Mouse (Mus musculus) cerebellum, adult 11-12 months (tissue): ENCODE data around the gene Fam228b.
"Not testable (repeated sequence)": the region's sequence is repeated elsewhere in the genome, so short reads cannot be mapped to it uniquely, and the experiment has no call there.

ENCODE experiments used
- DNase-seq: peaks from one replicate; pipeline ENCODE4 v3.0.0; 2022

Fam228b gene

DNA sequence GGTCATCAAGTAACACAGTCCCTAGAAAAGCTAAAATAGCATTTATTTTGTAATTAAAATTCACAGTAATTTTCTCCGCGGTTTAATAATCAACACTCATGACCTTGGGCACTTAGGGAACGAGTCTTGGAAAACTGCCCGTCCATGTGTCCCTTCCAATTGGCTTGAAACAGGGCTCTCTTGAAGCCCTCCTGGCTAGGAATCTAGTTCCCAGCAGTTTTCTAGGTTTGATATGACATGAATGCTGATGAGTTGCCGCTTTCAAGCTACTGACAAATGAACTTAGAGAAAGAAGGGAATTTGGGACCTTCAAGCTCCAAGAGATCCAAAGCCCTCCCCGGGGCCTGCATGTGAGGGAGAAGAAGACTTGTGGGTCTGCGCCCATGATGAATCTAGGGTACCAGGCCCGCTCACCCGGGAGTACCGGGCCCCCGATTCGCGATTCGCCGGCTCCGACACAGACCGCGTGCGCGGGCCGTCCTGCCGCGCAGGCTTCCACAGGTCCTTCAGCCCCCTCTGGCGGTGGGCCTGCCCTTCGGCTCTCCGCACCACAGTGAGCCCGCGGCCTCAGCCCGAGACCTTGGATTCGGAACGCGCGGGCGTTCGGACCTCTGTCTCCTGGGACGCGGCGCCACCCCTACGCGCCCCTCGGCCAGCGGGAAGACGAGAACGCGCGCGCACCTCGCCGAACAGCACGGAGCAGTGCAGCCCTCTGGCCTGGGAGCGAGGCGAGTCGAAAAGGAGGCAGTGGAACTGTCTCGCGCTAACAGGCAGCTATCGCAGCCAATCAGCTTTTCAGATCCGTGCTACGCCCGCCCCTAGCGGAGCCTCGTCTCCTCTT is at the start of gene Fam228b, which contains the start of gene Pfn4:
Gene Fam228b (minus strand): TSS at position 776 of the 841 bp plus-strand sequence.
Gene Pfn4 (plus strand): TSS at position 531 of the 841 bp plus-strand sequence.
- DNase-seq, result peak; percentile 95

DNA sequence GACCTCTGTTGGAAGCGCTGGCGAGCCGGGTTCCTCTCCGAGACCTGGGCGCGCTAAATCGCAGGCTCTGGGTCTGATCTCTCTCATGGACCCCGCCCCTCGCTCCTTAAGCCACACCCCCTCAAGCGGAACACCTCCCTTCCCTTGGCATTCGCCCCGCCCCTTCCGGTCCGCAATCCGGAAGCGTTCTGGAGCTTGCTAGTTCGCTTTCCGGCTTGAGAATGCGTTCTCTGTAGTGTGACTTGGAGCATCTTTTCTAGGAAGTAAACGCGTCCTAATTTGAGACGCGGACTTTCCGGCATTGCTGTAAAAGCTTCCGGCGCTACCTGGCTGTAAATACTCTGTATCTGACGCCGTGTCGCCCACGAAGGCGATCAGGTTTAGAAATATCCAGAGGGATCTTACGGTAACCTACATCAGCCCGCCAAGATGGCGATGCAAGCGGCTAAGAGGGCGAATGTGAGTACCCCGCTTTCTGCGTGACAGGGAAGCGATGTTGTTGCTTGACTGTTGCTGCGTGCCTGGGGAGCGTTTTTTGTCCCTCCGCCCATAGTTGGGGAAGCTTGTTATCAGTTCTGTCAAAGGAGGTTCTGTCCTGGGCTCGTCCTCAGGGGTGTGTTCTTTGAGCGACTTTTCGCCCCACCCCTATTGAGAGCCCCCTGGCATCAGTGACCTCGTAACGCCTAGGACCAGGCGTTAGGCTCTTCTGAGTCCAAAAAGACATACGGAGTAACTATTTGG is 48.5 kb upstream of the Fam228b start, which contains the start of gene Sf3b6:
Gene Sf3b6 (plus strand): TSS at position 184 of the 741 bp plus-strand sequence.
- peak; percentile 97 for DNase-seq

DNA sequence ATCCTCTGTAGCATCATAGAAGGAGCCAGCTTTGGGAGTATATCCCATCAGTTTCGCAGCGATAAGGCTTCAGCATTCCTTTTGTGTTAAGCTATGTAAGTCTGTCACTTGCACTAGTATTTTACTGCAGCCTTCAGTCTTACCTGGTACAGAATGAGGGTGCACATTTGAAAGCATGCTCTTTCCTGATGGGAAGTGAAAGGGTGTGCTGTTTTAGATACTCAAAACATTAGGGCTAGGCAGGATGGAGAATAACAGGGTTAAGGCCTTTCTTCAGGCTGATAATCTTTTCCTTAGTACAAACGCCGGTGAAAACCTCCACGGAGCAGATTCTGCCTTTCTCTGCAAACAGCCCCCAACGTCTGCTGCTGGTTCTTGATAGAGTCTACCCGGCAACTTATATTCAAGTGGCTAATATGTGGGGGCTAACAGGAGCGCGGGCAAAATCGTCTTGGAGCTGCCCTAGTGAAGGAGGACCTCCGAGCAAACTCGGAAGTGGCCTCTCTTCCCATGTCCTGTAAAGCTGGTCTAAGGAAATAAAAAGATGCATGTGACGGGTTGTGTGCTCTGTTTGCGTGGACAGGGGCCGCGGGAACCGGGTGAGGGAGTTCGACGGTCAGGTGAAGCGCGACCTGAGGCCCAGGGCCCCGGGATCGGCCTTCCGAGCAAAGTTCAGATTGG is 47.8 kb upstream of the Fam228b start:
- DNase-seq, result no peak

DNA sequence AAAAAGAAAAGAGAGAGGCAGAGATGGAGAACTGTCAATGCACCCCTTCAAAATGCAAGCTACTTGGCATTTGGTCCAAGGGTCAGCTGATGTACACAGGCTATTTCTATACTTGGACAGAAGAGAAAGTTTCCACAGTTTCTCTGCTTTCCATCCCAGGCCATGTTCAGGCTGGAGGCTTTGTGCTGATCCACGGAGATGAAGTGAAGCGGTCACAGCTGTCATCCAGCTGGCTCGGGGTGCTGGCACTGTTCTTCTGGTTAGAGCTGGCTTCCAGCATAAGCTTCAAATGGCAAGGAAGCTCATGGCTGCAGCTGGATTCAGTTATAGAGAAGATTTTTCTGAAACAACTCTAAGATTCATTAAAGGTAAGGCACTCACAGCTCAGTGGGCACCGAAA is 44.6 kb upstream of the Fam228b start:
- DNase-seq, result no peak

DNA sequence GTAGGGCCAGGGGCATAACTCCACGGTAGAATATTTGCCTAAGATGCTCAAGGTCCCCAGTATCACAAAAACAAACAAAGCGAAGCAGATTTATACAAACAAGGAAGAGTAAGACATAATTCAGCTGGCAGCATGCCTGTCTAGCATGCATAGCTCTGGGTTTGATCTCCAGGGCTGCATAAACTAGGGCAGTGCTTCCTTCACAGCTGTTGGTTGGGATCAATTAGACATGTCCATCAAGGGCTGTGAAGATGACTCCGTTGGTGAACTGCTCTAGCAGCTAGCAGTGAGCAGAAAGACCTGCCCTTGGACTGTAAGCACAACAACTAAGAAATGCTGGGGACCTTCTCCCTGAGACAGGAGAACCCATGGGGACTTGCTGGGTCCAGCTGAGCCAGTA is 42.6 kb upstream of the Fam228b start:
- DNase-seq, result no peak

DNA sequence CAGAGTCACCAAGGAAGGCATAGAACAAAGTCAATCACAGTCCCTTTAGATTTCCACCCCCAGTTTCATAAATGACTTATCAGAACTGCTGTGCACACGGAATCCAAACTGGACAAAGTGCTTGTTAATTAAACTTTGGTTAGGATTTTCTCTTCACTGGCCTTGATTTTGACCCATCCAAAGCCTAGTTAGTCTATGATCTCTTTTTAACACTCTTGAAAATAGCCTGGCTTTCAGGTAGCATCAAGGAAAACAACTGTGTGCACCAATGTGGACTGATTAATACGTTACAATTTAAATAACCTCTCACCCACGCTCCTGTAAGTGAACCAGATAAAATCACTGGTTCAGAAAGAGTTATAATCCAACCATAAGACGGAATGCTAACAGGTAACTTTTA is 42.0 kb upstream of the Fam228b start:
- DNase-seq, result no peak

DNA sequence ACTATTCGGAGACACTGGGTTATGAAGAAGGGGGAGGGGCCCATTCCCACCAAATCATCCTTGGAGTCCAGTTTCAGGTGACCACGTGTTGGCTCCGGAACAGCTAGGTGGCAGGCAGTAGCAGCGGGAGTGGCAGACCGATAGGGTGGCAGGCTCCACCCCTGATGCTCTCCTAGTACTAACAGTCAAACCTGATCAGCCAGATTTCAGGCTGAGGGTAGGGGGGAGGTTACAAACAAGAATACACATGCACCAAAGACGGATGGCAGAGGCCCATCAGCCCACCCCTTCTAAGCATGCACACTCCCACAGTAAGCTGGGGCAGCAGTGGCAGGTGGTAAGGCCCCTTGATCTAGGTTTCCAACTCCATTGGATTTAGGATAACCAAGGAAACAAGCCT is 28.4 kb upstream of the Fam228b start:
- DNase-seq, result not testable (repeated sequence)

DNA sequence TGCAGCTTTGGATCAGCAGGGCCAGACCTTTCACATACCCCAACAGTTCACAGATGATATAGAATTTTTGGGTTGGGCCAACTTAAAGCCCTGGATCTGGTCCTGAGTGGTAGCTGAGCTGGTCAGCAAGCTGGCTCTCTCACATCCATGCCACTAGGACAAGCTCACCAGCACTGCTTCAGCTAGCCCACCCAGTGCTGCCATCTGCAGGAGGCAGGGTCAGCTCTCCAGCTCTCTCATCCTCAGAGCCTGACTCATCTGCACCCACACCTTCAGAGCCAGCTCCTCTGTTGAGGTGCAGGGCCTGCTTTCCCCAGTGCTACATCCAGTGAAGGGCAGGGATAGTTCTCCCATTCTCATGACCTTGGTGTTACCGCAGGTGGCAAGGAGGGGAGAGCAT is 24.7 kb upstream of the Fam228b start:
- DNase-seq, result no peak

DNA sequence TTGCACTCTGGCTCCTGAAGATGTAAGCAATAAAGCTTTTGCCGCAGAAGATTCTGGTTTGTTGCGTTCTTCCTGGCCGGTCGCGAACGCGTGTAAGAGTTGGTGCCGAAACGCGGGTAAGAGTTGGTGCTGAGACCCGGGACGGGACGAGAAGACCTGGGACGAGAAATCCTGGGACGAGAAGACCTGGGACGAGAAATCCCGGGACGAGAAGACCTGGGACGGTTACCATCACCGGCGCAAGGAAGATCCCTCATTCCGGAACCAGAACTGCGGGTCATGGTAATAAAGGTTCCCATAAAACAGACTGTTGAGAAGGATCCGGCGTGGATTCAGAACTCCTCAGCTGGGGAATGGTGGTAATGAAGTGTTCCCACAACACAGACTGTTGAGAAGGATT is 19.1 kb upstream of the Fam228b start:
- DNase-seq, result not testable (repeated sequence)

DNA sequence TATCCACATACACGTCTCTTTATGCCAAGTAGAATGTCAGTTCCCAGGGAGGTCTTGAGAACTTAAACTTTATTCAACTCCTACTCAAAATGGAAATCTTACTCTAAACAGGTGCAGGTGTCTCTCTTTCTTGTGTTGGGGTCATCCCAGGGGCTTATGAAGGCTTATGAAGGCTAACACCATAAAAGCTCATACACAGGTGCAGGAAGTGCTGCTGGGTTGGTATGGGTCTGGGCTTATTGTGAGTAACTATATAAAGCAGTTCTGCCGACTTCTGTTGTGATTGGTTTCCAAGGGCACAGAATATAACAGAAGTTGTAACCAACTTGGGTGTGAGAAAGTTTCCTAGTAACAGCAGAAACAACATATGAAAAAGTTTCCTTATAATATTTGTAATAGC is 15.4 kb upstream of the Fam228b start:
- no peak for DNase-seq

DNA sequence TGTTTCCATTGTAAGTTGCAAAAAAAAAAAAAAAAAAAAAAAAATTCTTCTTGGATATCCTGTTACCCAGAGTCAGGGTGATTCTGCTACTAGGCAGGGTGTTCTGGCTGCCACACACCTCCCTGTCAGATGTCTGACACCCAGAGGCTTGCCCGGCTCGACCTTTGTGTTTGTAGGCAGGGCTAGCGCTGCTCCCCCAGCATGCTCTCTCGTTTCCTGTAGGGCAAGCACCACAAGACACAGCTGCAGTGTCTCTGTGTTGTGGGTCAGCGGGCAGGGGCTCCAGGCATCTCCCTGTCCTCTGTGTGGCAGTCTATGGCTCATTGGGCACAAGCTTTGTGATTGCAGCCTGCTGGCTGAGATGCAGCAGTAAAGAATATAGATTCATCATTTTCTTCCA is 14.5 kb upstream of the Fam228b start:
- no peak for DNase-seq

DNA sequence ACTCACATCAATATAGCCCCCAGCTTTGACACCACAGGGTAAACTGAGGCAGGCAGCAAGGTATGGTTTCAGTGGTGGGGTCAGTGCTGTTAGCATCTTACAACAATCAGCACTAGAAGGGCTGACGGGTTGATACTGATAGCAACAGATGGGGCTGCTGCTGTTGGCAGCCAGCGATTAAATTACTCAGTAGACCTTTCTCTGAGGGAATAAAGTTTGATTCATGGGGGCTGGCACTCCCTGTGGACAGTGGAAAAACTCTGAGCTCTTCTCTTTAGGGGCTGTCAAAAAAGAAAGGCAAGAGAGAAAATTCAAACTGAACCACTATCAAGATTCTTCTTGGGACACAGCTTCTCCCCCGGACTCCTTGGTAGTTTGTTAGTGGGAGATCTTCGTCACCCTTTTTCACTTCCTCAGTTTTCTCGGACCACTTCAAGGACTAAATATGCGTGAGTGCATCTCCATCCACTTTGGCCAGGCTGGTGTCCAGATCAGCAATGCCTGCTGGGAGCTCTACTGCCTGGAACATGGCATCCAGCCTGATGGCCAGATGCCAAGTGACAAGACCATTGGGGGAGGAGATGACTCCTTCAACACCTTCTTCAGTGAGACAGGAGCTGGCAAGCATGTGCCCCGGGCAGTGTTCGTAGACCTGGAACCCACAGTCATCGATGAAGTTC is 12.8 kb upstream of the Fam228b start:
- DNase-seq, result peak; percentile 37

DNA sequence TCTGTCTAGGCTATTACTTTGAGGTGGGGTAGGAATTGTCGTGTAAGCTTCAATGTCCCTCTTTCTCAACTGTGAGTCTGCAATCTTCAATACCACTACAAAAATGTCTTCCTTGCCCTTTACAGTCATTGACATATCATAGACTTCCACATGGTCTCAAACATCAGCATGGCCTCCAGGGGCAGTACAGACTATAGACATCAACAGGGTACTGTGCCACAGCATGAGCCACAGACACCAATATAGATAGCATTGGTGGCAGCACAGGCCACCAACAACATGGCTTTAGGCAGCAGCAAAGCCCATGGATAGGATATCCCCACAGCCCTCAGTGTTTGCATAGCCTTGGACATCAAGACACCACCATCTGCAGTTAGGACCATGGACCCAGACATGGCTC is 12.2 kb upstream of the Fam228b start:
- no peak for DNase-seq

DNA sequence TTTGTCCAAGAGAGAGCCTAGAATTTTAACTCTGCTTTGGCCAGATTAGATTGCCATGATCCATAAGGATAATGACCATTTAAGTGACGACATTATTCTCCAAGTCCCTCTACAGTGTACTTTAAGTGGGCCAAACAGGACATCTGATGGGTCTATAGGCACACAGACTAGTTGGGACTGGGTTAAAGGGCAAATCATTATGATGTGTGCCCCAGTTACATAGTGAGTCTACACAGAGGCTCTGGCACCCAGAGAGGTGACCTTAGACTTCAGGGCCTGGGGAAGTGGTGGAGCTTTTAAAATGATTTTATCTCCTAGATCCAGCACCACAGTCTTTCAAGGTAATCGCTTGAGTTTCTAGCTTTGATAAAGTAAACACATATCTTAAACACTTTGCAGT is 11.2 kb upstream of the Fam228b start:
- DNase-seq, result no peak

DNA sequence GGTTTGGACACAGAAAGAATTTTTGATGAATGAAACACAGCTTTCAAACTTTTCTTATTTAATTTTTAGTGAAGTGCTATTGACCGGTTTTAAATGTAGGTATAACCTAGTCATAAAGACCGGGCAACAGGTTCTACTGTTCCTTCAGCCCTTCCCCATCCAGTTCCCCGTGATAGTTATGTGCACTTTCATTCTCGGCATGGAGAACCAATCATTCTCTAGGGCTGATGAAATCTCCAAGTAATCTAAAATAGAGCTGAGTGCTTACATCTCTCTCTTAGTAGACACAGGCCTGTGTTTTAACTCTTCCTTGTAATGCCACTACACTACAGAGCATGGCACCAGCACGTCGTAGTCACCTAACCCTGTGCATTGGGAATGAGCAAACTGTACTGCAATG is 8.7 kb upstream of the Fam228b start:
- DNase-seq, result no peak

DNA sequence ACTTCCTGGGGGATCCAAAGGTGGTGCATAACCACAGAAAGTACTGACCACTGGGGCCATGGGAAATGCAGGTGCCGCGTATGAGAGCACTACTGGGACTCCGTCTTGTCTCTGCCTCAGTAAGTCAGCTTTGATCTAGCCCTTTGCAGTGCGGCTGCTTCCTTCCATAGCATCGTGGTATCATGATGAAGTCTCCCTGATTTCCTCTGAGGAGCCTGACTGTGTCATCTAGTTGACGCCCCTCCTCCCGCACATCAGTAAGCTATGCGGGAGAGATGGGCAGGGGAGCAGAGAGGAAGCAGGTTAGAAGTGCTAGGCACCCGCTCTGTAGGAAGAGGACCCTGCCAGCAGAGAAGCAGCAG is 6.5 kb upstream of the Fam228b start:
- no peak for DNase-seq

DNA sequence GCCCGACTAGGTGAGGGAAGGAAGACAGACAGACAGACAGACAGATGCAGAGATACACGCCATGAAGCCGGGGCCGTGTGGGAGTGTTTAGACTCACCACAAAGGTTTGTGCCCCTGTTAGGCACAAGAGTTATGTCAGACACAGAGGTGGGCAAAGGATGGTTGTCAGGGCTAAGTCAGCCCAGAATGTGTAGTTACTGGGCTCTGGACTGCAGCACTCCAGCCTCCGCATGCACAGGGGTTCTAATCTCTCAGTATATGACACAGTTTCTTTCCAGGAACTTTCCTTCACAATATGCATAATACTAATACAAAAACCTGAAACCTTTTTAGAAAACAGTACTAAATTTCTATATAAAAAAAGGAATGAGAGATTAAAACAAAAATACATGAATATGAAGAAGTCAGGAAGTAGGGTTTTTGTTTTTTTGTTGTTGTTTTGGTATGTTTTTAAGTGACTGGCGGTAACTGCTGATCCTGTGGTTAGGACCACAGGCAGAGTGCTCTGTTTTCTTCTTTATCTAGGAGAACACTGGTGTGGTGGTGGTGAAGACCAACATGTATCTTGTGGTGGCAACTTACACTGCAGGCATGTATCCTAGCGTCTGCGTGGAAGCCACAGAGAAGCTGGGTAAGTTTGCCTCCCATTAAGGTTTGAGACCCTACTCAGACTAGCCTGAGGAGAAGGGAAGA is 6.0 kb upstream of the Fam228b start:
- DNase-seq, result no peak

DNA sequence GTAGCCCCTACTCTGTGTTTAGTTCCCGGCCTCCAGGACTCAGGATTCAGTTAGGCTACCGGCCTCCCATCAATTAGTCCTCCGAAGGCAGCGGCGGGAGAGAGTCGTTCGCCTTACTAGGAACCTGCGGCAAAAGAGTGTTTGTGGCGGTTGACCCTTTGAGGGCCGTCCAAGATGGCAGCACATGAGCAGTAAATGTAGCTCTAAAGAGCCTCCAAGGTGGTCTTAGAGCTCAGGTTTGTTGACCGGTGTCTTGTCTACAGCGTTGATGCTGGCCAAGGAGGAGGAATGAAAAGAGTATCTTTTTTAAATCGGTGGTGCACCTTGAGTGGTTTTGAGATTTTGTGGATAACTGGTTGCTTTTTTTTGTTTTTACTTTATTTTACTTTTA is 261 bp upstream of the Fam228b start:
- no peak for DNase-seq

DNA sequence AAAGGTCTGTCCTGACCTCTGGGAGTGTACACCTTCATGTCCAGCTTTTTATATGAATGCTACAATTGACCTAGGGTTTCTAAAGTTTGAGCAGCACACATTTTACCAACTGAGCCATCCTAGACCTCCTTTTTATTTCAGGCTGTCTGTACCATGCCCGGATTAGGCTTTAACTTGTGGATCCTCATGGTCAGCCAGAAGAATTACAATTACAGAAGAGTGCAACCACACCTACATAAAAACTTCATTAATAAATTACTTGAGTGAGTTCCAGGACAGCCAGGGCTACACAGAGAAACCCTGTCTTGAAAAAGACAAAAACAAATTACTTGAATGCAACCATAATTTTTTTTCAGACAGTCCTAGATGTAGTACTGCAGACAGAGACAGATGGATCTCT is 12.0 kb downstream of the Fam228b start:
- no peak for DNase-seq

DNA sequence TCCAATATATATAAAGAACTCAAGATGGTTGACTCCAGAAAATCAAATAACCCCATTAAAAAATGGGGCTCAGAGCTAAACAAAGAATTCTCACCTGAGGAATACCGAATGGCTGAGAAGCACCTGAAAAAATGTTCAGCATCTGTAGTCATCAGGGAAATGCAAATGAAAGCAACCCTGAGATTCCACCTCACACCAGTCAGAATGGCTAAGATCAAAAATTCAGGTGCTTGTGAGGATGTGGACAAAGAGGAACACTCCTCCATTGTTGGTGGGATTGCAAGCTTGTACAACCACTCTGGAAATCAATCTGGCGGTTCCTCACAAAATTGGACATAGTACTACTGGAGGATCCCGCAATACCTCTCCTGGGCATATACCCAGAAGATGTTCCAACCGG is 14.6 kb downstream of the Fam228b start:
- not testable (repeated sequence) for DNase-seq

DNA sequence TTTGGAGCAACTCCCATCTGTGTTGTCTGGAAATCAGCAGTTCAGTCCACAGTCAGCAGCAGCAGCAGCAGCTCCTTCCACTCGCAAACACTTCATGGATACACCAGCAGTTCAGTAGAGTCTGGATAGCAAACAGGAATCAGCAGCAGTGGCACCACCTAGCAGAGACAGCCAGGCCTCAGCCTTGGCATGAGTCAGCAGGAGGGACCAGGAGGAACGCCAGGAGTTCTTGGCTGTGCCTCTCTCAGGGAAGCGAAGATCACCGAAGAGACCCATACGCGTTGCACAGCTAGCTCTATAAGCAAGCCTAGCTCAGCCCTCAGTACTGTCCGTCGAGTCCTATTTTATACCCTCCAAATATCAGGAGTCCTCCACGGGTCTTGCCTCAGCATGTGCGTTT is 24.6 kb downstream of the Fam228b start:
- no peak for DNase-seq

DNA sequence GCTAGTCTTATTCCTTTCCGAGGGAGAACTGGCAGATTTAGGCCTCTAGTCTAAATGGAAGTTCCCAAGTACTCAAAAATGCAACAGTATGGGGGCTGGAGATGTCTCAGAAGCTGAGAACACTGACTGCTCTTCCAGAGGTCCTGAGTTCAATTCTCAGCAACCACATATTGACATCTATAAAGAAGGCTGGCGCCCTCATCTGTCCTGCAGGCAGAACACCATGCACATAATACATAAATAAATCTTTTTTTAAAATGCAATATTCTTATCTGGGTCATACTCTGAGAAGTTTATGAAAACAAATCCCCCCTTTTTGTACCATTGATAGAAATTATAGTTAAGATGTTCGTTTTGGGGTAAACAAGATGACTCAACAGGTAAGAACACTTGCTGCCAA is 26.9 kb downstream of the Fam228b start:
- no peak for DNase-seq
